Mouse (Mus musculus) midbrain, embryonic 16.5 days (tissue): ENCODE measurements around the gene Ghrl. TPM values are rescaled to one million over a fixed set of nuclear protein-coding genes. Genes with fewer than 3 reads are reported as not detected.

Experiments
- ATAC-seq: fragments of 200-750 bp; cut with Nextera tagmentation; 2 replicates; pipeline ENCODE4 v1.8.0; 2017; ENCODE audit warnings: moderate TSS enrichment
- H3K27ac ChIP-seq: fragments of 300-500 bp; sonication (generic); 2 replicates; pipeline ENCODE4 v1.5.1; 2014; ENCODE audit warnings: mild to moderate bottlenecking, low read length, mixed read lengths
- H3K27me3 ChIP-seq: fragments of 300-500 bp; sonication (generic); 2 replicates; pipeline ENCODE4 v1.6.1; 2014; ENCODE audit warnings: low read depth, low read length, mixed read lengths; ENCODE audit not compliant: control insufficient read depth, insufficient read depth
- H3K36me3 ChIP-seq: fragments of 300-500 bp; sonication (generic); 2 replicates; pipeline ENCODE4 v1.6.1; 2014; ENCODE audit warnings: mild to moderate bottlenecking, low read length, moderate library complexity, mixed read lengths; ENCODE audit not compliant: control insufficient read depth, insufficient read depth
- H3K4me1 ChIP-seq: fragments of 300-500 bp; sonication (generic); 2 replicates; pipeline ENCODE4 v1.6.1; 2014; ENCODE audit warnings: mild to moderate bottlenecking, low read length, mixed read lengths; ENCODE audit not compliant: control insufficient read depth, insufficient read depth
- H3K4me2 ChIP-seq: fragments of 300-500 bp; sonication (generic); 2 replicates; pipeline ENCODE4 v1.6.1; 2014; ENCODE audit warnings: mild to moderate bottlenecking, low read length, mixed read lengths
- H3K4me3 ChIP-seq: fragments of 300-500 bp; sonication (generic); 2 replicates; pipeline ENCODE4 v1.5.1; 2014; ENCODE audit warnings: low read depth, mild to moderate bottlenecking, low read length, moderate library complexity, mixed read lengths
- H3K9ac ChIP-seq: fragments of 300-500 bp; sonication (generic); 2 replicates; pipeline ENCODE4 v1.6.1; 2014; ENCODE audit warnings: low read depth, low read length, mixed read lengths
- H3K9me3 ChIP-seq: fragments of 300-500 bp; sonication (generic); replicated peaks from 2 replicates; pipeline ENCODE4 v1.6.1; 2014; ENCODE audit warnings: mild to moderate bottlenecking, low read length, mixed read lengths; ENCODE audit not compliant: control insufficient read depth, poor library complexity, severe bottlenecking
- WGBS: fragments of 180-500 bp; shearing (Covaris S2); extraction: QIAGEN DNeasy Blood & Tissue Kit; methylation state at CpG from one replicate; pipeline ENCODE4 v1.1.7; 2014; 5-methylcytosine and 5-hydroxymethylcytosine counted together
- polyA plus RNA-seq: library from polyadenylated mRNA; unstranded; fragments of >200 nt; fragmentation: Nextera tagmentation; extraction: Ambion mirVana; gene quantifications from 2 replicates; pipeline ENCODE4 v1.2.1, GENCODE M21; 2015

Ghrl gene
- polyA plus RNA-seq, 1 experiment from 2014 or later: 1.2 TPM

DNA sequence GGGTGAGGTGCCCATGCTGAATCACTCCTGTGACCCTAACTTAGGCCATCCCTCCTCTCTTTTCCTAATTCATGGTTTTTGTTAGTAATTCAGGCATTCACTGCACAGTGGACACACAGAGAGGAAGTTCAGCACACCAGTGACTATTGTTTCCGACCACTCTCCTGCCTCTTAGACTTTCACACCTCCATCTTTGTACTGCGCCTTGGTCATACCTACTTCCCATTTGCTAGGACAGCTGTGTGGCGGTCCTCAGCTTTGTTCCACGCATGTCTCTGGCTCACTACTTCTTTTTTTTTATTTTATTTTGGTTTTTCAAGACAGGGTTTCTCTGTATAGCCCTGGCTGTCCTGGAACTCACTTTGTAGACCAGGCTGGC lies 28.6 kb downstream of the Ghrl start:
- H3K27ac ChIP-seq: no peak overlapping the region
- no peak overlapping the region for H3K4me3 ChIP-seq
- H3K9me3 ChIP-seq: no peaks in the 10 kb centered on the region
- H3K36me3 ChIP-seq: no peaks in the 10 kb centered on the region
- H3K4me2 ChIP-seq: no peak overlapping the region
- no peak for ATAC-seq
- H3K27me3 ChIP-seq: no peaks in the 10 kb centered on the region
- peaks cover 2% of the 10 kb centered on the region; the same call in 1 of the 2 replicates for H3K4me1 ChIP-seq
- no peak overlapping the region for H3K9ac ChIP-seq
- 84% methylated on average over 4 of the region's 4 CpGs for WGBS

DNA sequence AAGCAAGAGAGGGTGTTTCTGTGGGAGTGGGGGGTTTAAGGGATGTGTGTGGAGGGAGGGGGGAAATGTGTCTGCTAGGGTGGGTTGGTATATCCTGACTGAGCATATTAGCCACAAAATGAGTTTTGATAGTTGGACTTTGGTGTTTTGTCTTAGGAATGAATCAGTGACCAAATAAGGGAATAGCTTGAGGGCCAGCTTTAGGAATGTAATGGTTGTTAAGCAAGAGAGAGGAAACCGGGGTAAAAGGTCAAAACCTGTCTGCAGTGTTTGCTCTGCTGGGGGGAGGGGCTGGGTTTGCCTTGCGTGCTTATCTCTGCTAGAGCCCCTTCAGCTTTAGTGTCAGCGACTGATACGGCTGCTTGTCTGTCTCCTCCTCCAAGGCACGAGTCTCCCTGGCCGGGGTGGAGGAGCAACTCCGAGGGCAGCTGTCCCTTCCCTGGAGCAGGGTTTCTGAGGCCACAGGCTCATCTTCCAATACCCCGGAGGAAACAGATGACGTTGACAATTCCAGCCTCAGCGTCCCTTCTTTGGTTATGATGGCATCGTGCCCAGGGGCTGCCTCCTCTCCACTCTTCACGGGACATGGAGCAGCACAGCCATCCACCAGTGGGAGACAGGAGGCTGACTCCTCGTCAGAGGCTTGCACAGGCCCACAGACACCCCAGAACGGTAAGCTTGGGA lies 29.1 kb downstream of the Ghrl start:
- Histone ChIP-seq H3K4me1 (no peaks in the 10 kb centered on the region), H3K27ac (no peak overlapping the region), H3K4me3 (no peak overlapping the region), H3K9me3 (no peaks in the 10 kb centered on the region), H3K4me2 (no peak overlapping the region), H3K9ac (no peak overlapping the region), H3K36me3 (no peaks in the 10 kb centered on the region), H3K27me3 (no peaks in the 10 kb centered on the region)
- ATAC-seq: no peak
- 9% methylated on average over 14 of the region's 14 CpGs for WGBS

DNA sequence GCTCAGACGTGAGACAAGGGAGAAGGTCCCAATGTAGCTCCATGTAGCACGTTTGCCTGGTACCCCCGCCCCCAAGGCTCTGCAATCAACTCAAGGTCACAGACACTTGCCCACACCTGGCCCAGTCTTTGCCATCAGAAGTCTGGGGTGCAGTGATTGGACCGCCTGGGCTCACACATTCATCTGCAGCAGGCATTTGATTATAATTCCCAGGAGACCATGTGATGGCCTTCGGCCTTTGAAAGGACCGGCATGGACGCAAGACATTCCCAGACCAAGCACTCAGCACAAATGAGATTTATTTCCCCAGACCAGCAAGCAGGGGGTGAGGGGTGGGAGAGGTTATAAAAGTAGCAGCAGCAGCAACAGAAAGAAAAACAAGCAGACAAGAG lies 29.7 kb downstream of the Ghrl start:
- Histone ChIP-seq H3K27me3 (no peaks in the 10 kb centered on the region), H3K4me1 (no peaks in the 10 kb centered on the region), H3K9me3 (no peaks in the 10 kb centered on the region), H3K9ac (no peak overlapping the region), H3K27ac (no peak overlapping the region), H3K4me2 (no peak overlapping the region), H3K4me3 (no peak overlapping the region), H3K36me3 (no peaks in the 10 kb centered on the region)
- ATAC-seq: no peak
- WGBS: 33% methylated on average over 7 of the region's 7 CpGs

DNA sequence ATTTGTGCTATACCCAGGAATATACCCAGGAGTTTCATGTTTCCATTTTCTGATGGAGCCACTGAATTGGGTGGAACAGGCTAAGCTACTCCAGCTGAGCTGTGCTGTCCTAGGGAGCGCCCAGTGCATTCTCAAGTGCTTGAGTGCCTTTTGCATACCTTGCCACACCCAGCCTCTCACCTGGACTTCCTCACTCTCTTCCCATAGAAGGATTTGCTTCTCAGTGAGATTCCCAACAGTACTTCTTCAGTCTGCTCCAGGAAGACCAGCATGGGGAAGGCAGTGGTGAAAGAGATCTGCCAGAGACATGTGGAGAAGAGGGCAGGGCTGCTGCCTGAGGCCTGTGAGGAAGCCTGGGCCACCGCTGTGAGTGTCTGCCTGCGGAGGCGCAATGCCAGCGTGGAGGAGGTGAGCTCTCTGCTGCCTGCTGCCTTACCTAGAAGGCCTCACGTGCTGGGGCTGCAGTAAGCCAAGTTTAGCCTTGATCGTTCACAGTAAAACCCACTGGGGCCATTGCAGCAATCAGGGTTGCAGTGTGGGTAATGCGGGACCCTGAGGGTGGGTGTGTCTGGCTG lies 33.0 kb downstream of the Ghrl start:
- H3K4me2 ChIP-seq: no peak overlapping the region
- no peak for ATAC-seq
- no peak overlapping the region for H3K4me3 ChIP-seq
- H3K9me3 ChIP-seq: no peaks in the 10 kb centered on the region; the same call in 1 of the 2 replicates
- no peaks in the 10 kb centered on the region for H3K27me3 ChIP-seq
- H3K27ac ChIP-seq: no peak overlapping the region
- H3K9ac ChIP-seq: no peak overlapping the region
- no peaks in the 10 kb centered on the region for H3K4me1 ChIP-seq
- 38% methylated on average over 8 of the region's 8 CpGs for WGBS
- H3K36me3 ChIP-seq: no peaks in the 10 kb centered on the region

DNA sequence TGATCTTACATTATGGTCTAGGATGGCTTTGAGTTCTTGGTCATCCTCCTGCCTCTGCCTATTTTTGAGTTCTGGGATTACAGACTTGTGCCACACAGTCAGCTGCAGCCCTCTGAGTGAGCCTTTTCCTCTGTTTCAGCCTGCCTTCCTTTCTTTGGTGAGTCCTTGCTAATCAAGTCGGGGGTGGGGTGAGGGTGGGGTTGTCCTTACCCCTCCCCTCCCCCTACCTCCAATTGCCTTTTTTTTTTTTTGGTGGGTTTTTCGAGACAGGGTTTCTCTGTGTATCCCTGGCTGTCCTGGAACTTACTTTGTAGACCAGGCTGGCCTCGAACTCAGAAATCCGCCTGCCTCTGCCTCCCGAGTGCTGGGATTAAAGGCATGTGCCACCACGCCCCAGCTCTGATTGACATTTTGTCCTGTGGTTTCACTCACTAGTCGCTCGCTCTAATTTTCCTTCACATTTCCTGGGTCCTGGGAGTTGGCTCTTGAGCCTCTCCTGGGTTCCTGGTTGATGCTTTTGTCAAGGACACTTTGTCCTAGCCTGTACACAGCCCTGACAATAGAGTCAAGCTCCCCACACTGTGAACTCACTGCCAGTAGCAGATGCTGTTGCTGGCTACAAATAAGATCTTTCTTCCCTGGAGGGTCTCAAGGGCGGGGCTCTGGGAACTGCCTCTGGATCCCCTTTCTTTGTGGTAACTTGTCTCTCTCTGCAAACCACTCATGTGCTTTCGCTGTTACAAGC lies 36.4 kb downstream of the Ghrl start:
- Histone ChIP-seq H3K4me2 (no peak overlapping the region), H3K9ac (no peak overlapping the region), H3K4me3 (no peak overlapping the region), H3K4me1 (no peaks in the 10 kb centered on the region), H3K36me3 (no peaks in the 10 kb centered on the region), H3K9me3 (no peaks in the 10 kb centered on the region; the same call in 1 of the 2 replicates), H3K27me3 (no peaks in the 10 kb centered on the region), H3K27ac (no peak overlapping the region)
- WGBS: 89% methylated on average over 10 of the region's 10 CpGs
- no peak for ATAC-seq

DNA sequence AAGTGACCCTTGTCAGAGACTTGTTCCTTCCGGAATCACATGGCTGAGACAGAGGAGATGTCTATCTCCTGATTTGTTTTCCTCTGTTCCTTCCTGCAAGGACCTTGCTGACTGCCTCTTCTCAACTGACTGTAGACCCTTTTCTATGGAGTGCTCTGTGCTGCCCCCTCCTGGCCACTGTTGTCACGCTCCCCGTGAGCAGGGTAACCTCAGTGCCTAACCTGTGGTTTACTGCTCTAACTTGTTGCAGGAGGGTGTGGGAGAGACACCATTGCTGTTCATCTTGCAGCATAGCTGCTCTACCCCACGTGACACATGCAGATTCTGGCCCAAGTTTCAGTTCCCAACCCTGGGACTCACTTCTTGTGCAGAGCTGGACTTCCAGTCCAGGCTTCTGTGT lies 38.4 kb downstream of the Ghrl start:
- no peaks in the 10 kb centered on the region for H3K27me3 ChIP-seq
- H3K9ac ChIP-seq: no peak overlapping the region
- H3K36me3 ChIP-seq: no peaks in the 10 kb centered on the region
- 15% methylated on average over 4 of the region's 4 CpGs for WGBS
- H3K4me3 ChIP-seq: no peak overlapping the region
- H3K27ac ChIP-seq: no peak overlapping the region
- H3K4me2 ChIP-seq: no peak overlapping the region
- no peaks in the 10 kb centered on the region; the same call in 1 of the 2 replicates for H3K9me3 ChIP-seq
- ATAC-seq: no peak
- no peaks in the 10 kb centered on the region for H3K4me1 ChIP-seq

DNA sequence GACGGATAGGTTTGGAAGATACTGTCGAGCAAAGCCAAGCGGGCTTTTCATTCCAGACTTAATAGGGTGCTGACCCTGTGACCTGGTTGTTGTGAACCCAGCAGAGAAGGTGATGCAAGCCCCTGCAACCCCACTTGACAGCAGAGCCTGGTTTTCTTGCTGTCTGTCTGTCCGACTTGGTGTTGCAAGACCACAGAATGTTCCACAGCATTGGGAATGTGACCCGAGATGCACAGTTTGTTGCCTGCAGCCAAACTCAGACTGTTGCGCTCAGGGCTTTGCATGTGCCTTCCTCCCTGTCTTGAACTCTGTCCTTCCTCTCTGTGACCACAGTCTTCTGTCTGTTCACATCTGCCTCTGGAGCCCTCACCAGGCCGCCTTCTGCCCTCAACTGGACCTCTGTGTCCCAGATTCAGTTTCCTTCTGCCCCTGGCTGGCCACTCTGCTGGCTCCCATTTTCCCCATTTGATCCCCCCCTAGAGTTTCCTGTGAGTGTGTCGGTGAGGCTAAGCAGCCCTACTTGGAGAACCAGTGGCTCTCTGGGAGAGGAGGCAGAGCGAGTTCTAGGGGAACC lies 39.6 kb downstream of the Ghrl start:
- Histone ChIP-seq H3K4me2 (no peak overlapping the region), H3K27ac (no peak overlapping the region), H3K4me3 (no peak overlapping the region), H3K9ac (no peak overlapping the region), H3K9me3 (no peaks in the 10 kb centered on the region; the same call in 1 of the 2 replicates), H3K36me3 (no peaks in the 10 kb centered on the region), H3K4me1 (no peaks in the 10 kb centered on the region), H3K27me3 (no peaks in the 10 kb centered on the region)
- 89% methylated on average over 9 of the region's 9 CpGs for WGBS
- no peak for ATAC-seq

DNA sequence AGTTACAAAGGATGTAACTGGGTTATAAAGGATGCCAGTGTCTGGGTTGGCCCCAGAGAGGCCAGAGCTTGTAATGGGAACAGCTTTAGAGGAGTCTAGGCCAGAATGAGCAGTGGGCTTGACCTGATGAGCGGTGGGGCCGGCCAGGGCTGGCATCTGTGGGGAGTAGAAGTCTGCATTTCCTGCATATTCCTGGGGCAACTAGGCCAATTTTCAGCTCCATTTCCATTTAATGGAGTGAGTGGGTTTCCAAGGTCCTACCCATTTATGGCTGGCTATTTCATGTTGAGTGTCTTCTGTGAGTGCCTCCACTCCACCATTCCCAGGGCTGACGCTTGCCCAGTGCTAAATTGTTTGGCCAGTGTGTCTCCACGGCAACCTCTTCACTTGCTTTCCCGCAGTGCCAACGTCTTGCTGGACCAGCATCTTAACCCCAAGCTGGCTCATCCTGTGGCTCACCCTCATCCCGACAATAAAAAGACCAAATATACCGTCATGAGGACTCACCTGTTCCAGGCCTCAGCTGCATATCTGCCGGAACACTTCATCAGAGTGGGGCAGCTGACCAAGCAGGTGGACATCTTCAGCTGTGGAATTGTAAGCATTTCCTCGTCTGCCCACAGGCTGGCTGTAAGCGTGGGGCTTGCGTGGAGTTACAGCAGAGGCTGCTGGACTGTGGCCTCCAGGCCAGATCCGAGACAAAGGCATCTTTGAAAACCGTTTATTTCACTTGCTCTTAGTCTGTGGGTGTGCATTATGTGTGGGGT lies 41.3 kb downstream of the Ghrl start:
- no peak overlapping the region for H3K27ac ChIP-seq
- WGBS: 66% methylated on average over 14 of the region's 14 CpGs
- H3K9me3 ChIP-seq: no peaks in the 10 kb centered on the region
- H3K9ac ChIP-seq: no peak overlapping the region
- H3K36me3 ChIP-seq: no peaks in the 10 kb centered on the region
- no peaks in the 10 kb centered on the region for H3K4me1 ChIP-seq
- no peak overlapping the region for H3K4me2 ChIP-seq
- H3K27me3 ChIP-seq: no peaks in the 10 kb centered on the region
- ATAC-seq: no peak
- H3K4me3 ChIP-seq: no peak overlapping the region
